Mouse (Mus musculus) limb, embryonic 12.5 days (tissue): ENCODE data around the gene Ms4a1. TPM values are rescaled to one million over a fixed set of nuclear protein-coding genes. Genes with fewer than 3 reads are reported as not detected.

Experiments used
- polyA plus RNA-seq: library from polyadenylated mRNA; unstranded; fragments of >200 nt; fragmentation: Nextera tagmentation; extraction: Ambion mirVana; gene quantifications from 2 replicates; pipeline ENCODE4 v1.2.1, GENCODE M21; 2016

The Ms4a1 gene
- polyA plus RNA-seq, 1 experiment from 2014 or later: not detected

Other genes starting within 250 kb of the Ms4a1 start
- not detected in 2 replicates for gene Ms4a18, start 248.2 kb downstream of the Ms4a1 start, polyA plus RNA-seq
- gene Ms4a8a, start 185.1 kb downstream of the Ms4a1 start, polyA plus RNA-seq: not detected in 2 replicates
- not detected in 2 replicates for gene 1700017D01Rik, start 135.4 kb downstream of the Ms4a1 start, polyA plus RNA-seq
- gene 1700025F22Rik, start 100.9 kb downstream of the Ms4a1 start, polyA plus RNA-seq: not detected in 2 replicates
- gene Ms4a13, start 69.5 kb downstream of the Ms4a1 start, polyA plus RNA-seq: not detected in 2 replicates
- gene Ms4a12, start 33.8 kb downstream of the Ms4a1 start, polyA plus RNA-seq: not detected in 2 replicates
- not detected in 2 replicates for gene Ms4a5, start 17.6 kb upstream of the Ms4a1 start, polyA plus RNA-seq
- gene Ms4a14, start 48.2 kb upstream of the Ms4a1 start, polyA plus RNA-seq: not detected in 2 replicates
- gene Ms4a7, start 69.9 kb upstream of the Ms4a1 start, polyA plus RNA-seq: 2.2 and 2.4 TPM in 2 replicates
- 1.6 and 2.0 TPM in 2 replicates for gene Ms4a4a, start 109.3 kb upstream of the Ms4a1 start, polyA plus RNA-seq
- gene Ms4a4c, start 138.5 kb upstream of the Ms4a1 start, polyA plus RNA-seq: 0.22 TPM in 1 of 2 replicates, not detected in the other
- gene Ms4a4b, start 177.3 kb upstream of the Ms4a1 start, polyA plus RNA-seq: not detected in 2 replicates
- 1.8 and 2.5 TPM in 2 replicates for gene Ms4a6c, start 203.1 kb upstream of the Ms4a1 start, polyA plus RNA-seq
- gene Gm8369, start 219.7 kb upstream of the Ms4a1 start, polyA plus RNA-seq: not detected in 2 replicates